Comparison of ENCODE assay signal across 9 mouse cellular contexts in genomic region chr12:100936116-100936515, GRCm38 (mm10). TPM values are rescaled to one million over a fixed set of nuclear protein-coding genes. Genes with fewer than 3 reads are reported as not detected.
A peak's percentile ranks its signal among the peaks of the same experiment; 100 is the strongest.
DNase-seq lines count a peak whose midpoint lies in the region; ATAC-seq lines count a peak whose summit lies in the region.
"Had no signal": no experiment of that assay in that cellular context is flagged by ENCODE, and none has a peak within 500 bp of the region (broad histone marks: within the 10 kb centered on the region; RNA-seq: fewer than 3 reads in every experiment).

No protein-coding gene starts in this region.

- no peak overlapping the region for H3K27ac ChIP-seq in embryonic facial prominence, embryonic 14.5 days (replicated peaks; ENCODE audit: low read depth, low read length)
- H3K27ac ChIP-seq in heart, embryonic 12.5 days (ENCODE audit: poor library complexity, severe bottlenecking) = no peak overlapping the region
- H3K27ac ChIP-seq in liver, embryonic 13.5 days = no peak overlapping the region
- no peak overlapping the region for H3K27ac ChIP-seq in neural tube, embryonic 11.5 days (ENCODE audit: low read depth, low read length)

- ATAC-seq in CD4-positive, CD25-positive, alpha-beta regulatory T cell, adult 4 months = peak; percentile 83
- ATAC-seq in embryonic facial prominence, embryonic 14.5 days (ENCODE audit: low read depth) = peak; percentile 13; the same call in 1 of the 2 replicates
- ATAC-seq in heart, embryonic 12.5 days (ENCODE audit: insufficient number of reproducible peaks, low FRiP score) = peak; percentile 44
- peak; percentile 63 for ATAC-seq in liver, embryonic 13.5 days (ENCODE audit: low read depth)
- peak; percentile 69; the same call in 1 of the 2 replicates for ATAC-seq in neural tube, embryonic 11.5 days (ENCODE audit: insufficient read depth, low FRiP score, low TSS enrichment)

- no peaks in the 10 kb centered on the region for H3K9me3 ChIP-seq in embryonic facial prominence, embryonic 14.5 days (ENCODE audit: control insufficient read depth, low read length)
- no peaks in the 10 kb centered on the region for H3K9me3 ChIP-seq in heart, embryonic 12.5 days (replicated peaks)
- H3K9me3 ChIP-seq in liver, embryonic 13.5 days (replicated peaks) = no peaks in the 10 kb centered on the region
- H3K9me3 ChIP-seq in neural tube, embryonic 11.5 days (ENCODE audit: control insufficient read depth, low read length) = no peaks in the 10 kb centered on the region

- no peak overlapping the region for H3K4me2 ChIP-seq in embryonic facial prominence, embryonic 14.5 days (ENCODE audit: low read depth, low read length)
- no peak overlapping the region for H3K4me2 ChIP-seq in heart, embryonic 12.5 days
- no peak overlapping the region for H3K4me2 ChIP-seq in liver, embryonic 13.5 days
- H3K4me2 ChIP-seq in neural tube, embryonic 11.5 days (ENCODE audit: low read depth) = no peak overlapping the region

- no peak overlapping the region for H3K9ac ChIP-seq in embryonic facial prominence, embryonic 14.5 days (ENCODE audit: low read depth, low read length)
- H3K9ac ChIP-seq in heart, embryonic 12.5 days = no peak overlapping the region
- no peak overlapping the region for H3K9ac ChIP-seq in liver, embryonic 13.5 days
- H3K9ac ChIP-seq in neural tube, embryonic 11.5 days (ENCODE audit: low read length) = no peak overlapping the region

- H3K4me1 ChIP-seq in embryonic facial prominence, embryonic 14.5 days (ENCODE audit: control insufficient read depth, insufficient read depth, low read length) = no peaks in the 10 kb centered on the region
- no peaks in the 10 kb centered on the region; the same call in 1 of the 2 replicates for H3K4me1 ChIP-seq in heart, embryonic 12.5 days (replicated peaks)
- H3K4me1 ChIP-seq in liver, embryonic 13.5 days (replicated peaks) = no peaks in the 10 kb centered on the region
- no peaks in the 10 kb centered on the region for H3K4me1 ChIP-seq in neural tube, embryonic 11.5 days (ENCODE audit: control insufficient read depth, insufficient read depth, low read length)

- no peaks in the 10 kb centered on the region for H3K36me3 ChIP-seq in embryonic facial prominence, embryonic 14.5 days (ENCODE audit: control insufficient read depth, insufficient read depth, low read length)
- H3K36me3 ChIP-seq in heart, embryonic 12.5 days = no peaks in the 10 kb centered on the region
- peaks cover 88% of the 10 kb centered on the region for H3K36me3 ChIP-seq in liver, embryonic 13.5 days
- peaks cover 4% of the 10 kb centered on the region for H3K36me3 ChIP-seq in neural tube, embryonic 11.5 days (ENCODE audit: control insufficient read depth, insufficient read depth, low read length)

- no peaks in the 10 kb centered on the region for H3K27me3 ChIP-seq in embryonic facial prominence, embryonic 14.5 days (replicated peaks; ENCODE audit: control insufficient read depth, insufficient read depth, low read length)
- peaks cover 29% of the 10 kb centered on the region for H3K27me3 ChIP-seq in heart, embryonic 12.5 days (replicated peaks)
- no peaks in the 10 kb centered on the region for H3K27me3 ChIP-seq in liver, embryonic 13.5 days
- H3K27me3 ChIP-seq in neural tube, embryonic 11.5 days (ENCODE audit: control insufficient read depth, insufficient read depth, low read length) = no peaks in the 10 kb centered on the region

- peak; percentile 46 to 67 for DNase-seq in adrenal gland, postnatal 4 days (ENCODE audit: low spot score in 2 of 2)
- DNase-seq in embryonic facial prominence, embryonic 14.5 days (ENCODE audit: low spot score) = peak; percentile 75
- peak; percentile 80 for DNase-seq in kidney, postnatal 14 days
- DNase-seq in liver, embryonic 13.5 days = peak; percentile 58
- peak; percentile 80 for DNase-seq in neural tube, embryonic 11.5 days (ENCODE audit: low spot score)
- DNase-seq in thymus, adult 18-20 months = peak; percentile 41 to 55

- WGBS in embryonic facial prominence, embryonic 14.5 days = 13% methylated on average over 2 of the region's 2 CpGs
- WGBS in heart, embryonic 12.5 days = 13% methylated on average over 2 of the region's 2 CpGs
- WGBS in liver, embryonic 13.5 days (ENCODE audit: insufficient replicate concordance) = 16% methylated on average over 2 of the region's 2 CpGs
- 22% methylated on average over 2 of the region's 2 CpGs for WGBS in neural tube, embryonic 11.5 days

- no peak overlapping the region for H3K4me3 ChIP-seq in embryonic facial prominence, embryonic 14.5 days (ENCODE audit: low read depth, low read length)
- no peak overlapping the region for H3K4me3 ChIP-seq in heart, embryonic 12.5 days
- H3K4me3 ChIP-seq in liver, embryonic 13.5 days (replicated peaks) = no peak overlapping the region
- H3K4me3 ChIP-seq in neural tube, embryonic 11.5 days (ENCODE audit: low read depth, low read length) = no peak overlapping the region
- H3K4me3 ChIP-seq: erythroblast, embryonic 14.5 days had no signal

RNA-seq across cellular contexts. Expression of gene Gpr68, which starts 28.1 kb away (rescaled TPM):
- 100 to 1,000 TPM in 1 of 2 experiments, 10 to 100 TPM in 1; 51.7 to 101 TPM for polyA plus RNA-seq in CD4-positive, CD25-positive, alpha-beta regulatory T cell, adult 4 months (2017; shearing (Covaris generic))
- total RNA-seq in adrenal gland, postnatal 4 days (2021) = 1 to 10 TPM; 2.5 to 2.8 TPM
- 0.18 and 0.46 TPM in 2 replicates for polyA plus RNA-seq in embryonic facial prominence, embryonic 14.5 days (2014; fragmentation: Nextera tagmentation; extraction: Ambion mirVana)
- 4.4 and 6.2 TPM in 2 replicates for polyA plus RNA-seq in heart, embryonic 12.5 days (2016; fragmentation: Nextera tagmentation; extraction: Ambion mirVana)
- polyA plus RNA-seq in liver, embryonic 13.5 days (2015; fragmentation: Nextera tagmentation; extraction: Ambion mirVana) = 0.07 and 0.08 TPM in 2 replicates
- 0.22 and 0.64 TPM in 2 replicates for polyA plus RNA-seq in neural tube, embryonic 11.5 days (2014; fragmentation: Nextera tagmentation; extraction: Ambion mirVana)
- polyA plus RNA-seq: erythroblast, embryonic 14.5 days had no signal

Comparison
In these comparisons a context has a peak if more than half of its experiments do, and no peak if none do; other contexts are left out.
1. ATAC-seq: peak in every context shown above with its lines; median percentile 83 in CD4-positive, CD25-positive, alpha-beta regulatory T cell, adult 4 months; 69 in neural tube, embryonic 11.5 days; 63 in liver, embryonic 13.5 days; 44 in heart, embryonic 12.5 days; 13 in embryonic facial prominence, embryonic 14.5 days.